Mouse (Mus musculus) small intestine, adult 2 months (tissue): ENCODE data around the gene Zc3hc1.

Source experiments
- CTCF ChIP-seq: fragments of 200-500 bp; IDR thresholded peaks from 2 replicates; pipeline ENCODE4 v1.5.1; 2012; ENCODE audit warnings: low read depth, mild to moderate bottlenecking, control low read depth, inconsistent platforms, low read length, moderate library complexity, mixed read lengths; ENCODE audit not compliant: insufficient replicate concordance, insufficient read length; ENCODE audit errors: extremely low read depth
- POLR2A ChIP-seq: fragments of 200-500 bp; IDR thresholded peaks from 2 replicates; pipeline ENCODE4 v1.6.1; 2012; ENCODE audit warnings: low read depth, mild to moderate bottlenecking, control low read depth, inconsistent platforms, low read length, moderate library complexity

DNA sequence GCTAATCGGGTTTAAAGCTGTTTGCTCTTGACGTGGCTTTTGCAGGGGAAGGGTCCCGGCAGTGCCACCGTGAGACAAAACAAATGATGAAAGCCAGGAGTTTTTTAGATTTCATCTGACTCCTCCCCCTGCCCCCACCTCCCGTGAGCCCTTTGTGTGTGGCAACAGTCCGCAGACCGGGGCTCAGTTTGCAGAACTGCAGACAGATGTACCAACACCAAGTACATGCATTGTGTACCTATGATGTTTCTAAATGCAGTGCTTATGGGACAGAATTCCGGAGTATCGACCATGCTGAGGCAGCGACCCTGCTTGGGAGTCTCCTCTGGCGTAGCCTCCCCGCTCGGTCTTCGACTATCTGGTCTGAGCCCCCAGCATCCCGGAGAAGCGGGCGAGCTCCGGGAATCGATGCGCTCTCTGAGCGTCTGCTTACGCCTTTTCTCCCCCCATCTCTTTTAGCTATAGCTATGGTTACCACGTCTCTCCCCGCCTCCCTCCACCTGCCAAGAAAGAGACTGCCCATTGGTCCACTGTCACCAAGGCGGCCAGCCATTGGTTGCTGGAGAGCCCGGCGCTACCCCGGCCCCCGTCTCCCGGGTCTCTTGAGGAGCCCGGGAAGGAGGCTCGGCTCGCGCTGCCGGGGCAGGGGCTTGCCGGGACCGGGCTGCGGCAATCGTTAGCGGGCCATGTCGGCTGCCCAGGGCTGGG is 10.6 kb upstream of the Zc3hc1 start, which contains the start of gene Klhdc10:
- TF ChIP-seq POLR2A, result peak; percentile 25; the same call in 1 of the 2 replicates
- TF ChIP-seq CTCF, result no peak; the same call in 1 of the 2 replicates
